Mouse (Mus musculus) testis, adult 2 months (tissue): ENCODE measurements around the gene Methig1.

Source experiments
- CTCF ChIP-seq: fragments of 200-500 bp; IDR thresholded peaks from 2 replicates; pipeline ENCODE4 v1.5.1; 2012; ENCODE audit warnings: low read depth, mild to moderate bottlenecking, inconsistent platforms, low read length, moderate library complexity; ENCODE audit not compliant: control insufficient read depth, insufficient read depth, insufficient replicate concordance
- POLR2A ChIP-seq: fragments of 200-500 bp; IDR thresholded peaks from 2 replicates; pipeline ENCODE4 v1.6.1; 2012; ENCODE audit warnings: low read depth, mild to moderate bottlenecking, inconsistent platforms, low read length, moderate library complexity; ENCODE audit not compliant: control insufficient read depth

DNA sequence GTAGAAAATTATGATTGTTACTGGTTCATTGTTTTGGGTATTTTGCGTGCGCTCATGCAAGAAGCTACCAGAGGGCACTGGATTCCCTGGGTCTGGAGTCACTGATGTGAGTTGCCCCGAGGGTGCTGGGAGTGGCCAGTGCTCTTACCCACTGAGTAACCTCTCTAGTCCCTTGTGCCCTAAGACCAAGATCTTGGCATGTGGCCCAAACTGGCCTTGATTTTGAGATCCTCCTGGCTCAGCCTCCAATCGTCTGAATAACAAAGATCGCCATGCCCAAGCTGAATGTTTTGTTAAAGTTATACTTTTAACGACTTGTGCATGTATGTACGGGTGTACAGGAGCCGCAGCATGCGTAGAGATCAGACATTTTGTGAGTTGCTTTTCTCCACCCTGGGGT lies 32.8 kb downstream of the Methig1 start:
- no peak for TF ChIP-seq POLR2A
- no peak for TF ChIP-seq CTCF
